Mouse (Mus musculus) granulocyte monocyte progenitor cell, adult 5-6 weeks (primary cell): Measurements from ENCODE around the gene Kif1c. TPM values are rescaled to one million over a fixed set of nuclear protein-coding genes. Genes with fewer than 3 reads are reported as not detected.
"Not testable (repeated sequence)": the region's sequence is repeated elsewhere in the genome, so short reads cannot be mapped to it uniquely, and the experiment has no call there.

ENCODE experiments used
- ATAC-seq: replicated peaks from 2 replicates; pipeline ENCODE4 v1.8.0; 2016; ENCODE audit warnings: mild to moderate bottlenecking, moderate TSS enrichment, inconsistent platforms; ENCODE audit not compliant: poor library complexity, severe bottlenecking
- total RNA-seq, 2 experiments: library from RNA; stranded (forward) in 1 of 2; stranded (reverse) in 1 of 2; fragments of 200-712, 200-1000 nt in 1 of 2; fragments of >200 nt in 1 of 2; fragmentation: Nextera tagmentation in 1 of 2; gene quantifications; 2 replicates each; pipeline ENCODE4 v1.2.3; 2014 to 2017

Gene Kif1c
- total RNA-seq, 2 experiments from 2014 or later, result 5.7 to 8.3 TPM

DNA sequence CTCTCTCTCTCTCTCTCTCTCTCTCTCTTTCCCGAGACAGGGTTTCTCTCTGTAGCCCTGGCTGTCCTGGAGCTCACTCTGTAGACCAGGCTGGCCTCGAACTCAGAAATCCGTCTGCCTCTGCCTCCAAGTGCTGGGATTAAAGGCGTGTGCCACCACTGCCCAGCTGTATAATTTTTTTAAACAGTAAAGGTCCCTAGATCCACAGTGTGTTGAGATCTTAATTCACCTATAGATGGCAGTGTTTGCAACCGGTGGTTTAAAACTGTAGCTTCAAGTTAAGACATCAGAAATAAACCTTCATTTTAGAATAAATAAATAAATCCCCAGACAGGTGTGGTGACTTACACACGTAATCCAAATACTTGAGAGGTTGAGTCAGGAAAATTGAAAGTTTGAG lies 77.7 kb downstream of the Kif1c start:
- not testable (repeated sequence) for ATAC-seq

Other genes with a start within 250 kb of the Kif1c start
- 19.7 and 28.5 TPM in 2 replicates for gene Med11, start 248.6 kb upstream of the Kif1c start, total RNA-seq (2014; fragmentation: Nextera tagmentation)
- 31.5 and 35.8 TPM in 2 replicates for gene Med11, start 248.6 kb upstream of the Kif1c start, total RNA-seq (2017)
- gene Zmynd15, start 241.1 kb upstream of the Kif1c start, total RNA-seq (2014; fragmentation: Nextera tagmentation), result not detected in 2 replicates
- gene Zmynd15, start 241.1 kb upstream of the Kif1c start, total RNA-seq (2017), result not detected in 2 replicates
- gene Cxcl16, start 240.6 kb upstream of the Kif1c start, total RNA-seq (2014; fragmentation: Nextera tagmentation), result not detected in 2 replicates
- gene Cxcl16, start 240.6 kb upstream of the Kif1c start, total RNA-seq (2017), result 0.22 TPM in 1 of 2 replicates, not detected in the other
- gene Tm4sf5, start 195.3 kb upstream of the Kif1c start, total RNA-seq (2014; fragmentation: Nextera tagmentation), result not detected in 2 replicates
- not detected in 2 replicates for gene Tm4sf5, start 195.3 kb upstream of the Kif1c start, total RNA-seq (2017)
- gene Vmo1, start 185.9 kb upstream of the Kif1c start, total RNA-seq (2014; fragmentation: Nextera tagmentation), result not detected in 2 replicates
- gene Vmo1, start 185.9 kb upstream of the Kif1c start, total RNA-seq (2017), result not detected in 2 replicates
- not detected in 2 replicates for gene Gltpd2, start 181.4 kb upstream of the Kif1c start, total RNA-seq (2014; fragmentation: Nextera tagmentation)
- not detected in 2 replicates for gene Gltpd2, start 181.4 kb upstream of the Kif1c start, total RNA-seq (2017)
- 243 and 281 TPM in 2 replicates for gene Psmb6, start 175.2 kb upstream of the Kif1c start, total RNA-seq (2014; fragmentation: Nextera tagmentation)
- gene Psmb6, start 175.2 kb upstream of the Kif1c start, total RNA-seq (2017), result 290 and 384 TPM in 2 replicates
- not detected in 2 replicates for gene Gm40193, start 167.6 kb upstream of the Kif1c start, total RNA-seq (2014; fragmentation: Nextera tagmentation)
- not detected in 2 replicates for gene Gm40193, start 167.6 kb upstream of the Kif1c start, total RNA-seq (2017)
- 0.99 and 6.2 TPM in 2 replicates for gene Pld2, start 160.5 kb upstream of the Kif1c start, total RNA-seq (2014; fragmentation: Nextera tagmentation)
- gene Pld2, start 160.5 kb upstream of the Kif1c start, total RNA-seq (2017), result 0.10 and 0.26 TPM in 2 replicates
- 25.0 and 36.1 TPM in 2 replicates for gene Mink1, start 137.7 kb upstream of the Kif1c start, total RNA-seq (2014; fragmentation: Nextera tagmentation)
- gene Mink1, start 137.7 kb upstream of the Kif1c start, total RNA-seq (2017), result 11.2 and 13.3 TPM in 2 replicates
- 1.2 TPM in 1 of 2 replicates, not detected in the other for gene 4930544D05Rik, start 84.7 kb upstream of the Kif1c start, total RNA-seq (2014; fragmentation: Nextera tagmentation)
- not detected in 2 replicates for gene 4930544D05Rik, start 84.7 kb upstream of the Kif1c start, total RNA-seq (2017)
- gene Chrne, start 81.3 kb upstream of the Kif1c start, total RNA-seq (2014; fragmentation: Nextera tagmentation), result not detected in 2 replicates
- 0.26 TPM in 1 of 2 replicates, not detected in the other for gene Chrne, start 81.3 kb upstream of the Kif1c start, total RNA-seq (2017)
- not detected in 2 replicates for gene Gp1ba, start 61.4 kb upstream of the Kif1c start, total RNA-seq (2014; fragmentation: Nextera tagmentation)
- gene Gp1ba, start 61.4 kb upstream of the Kif1c start, total RNA-seq (2017), result not detected in 2 replicates
- gene Rnf167, start 53.3 kb upstream of the Kif1c start, total RNA-seq (2014; fragmentation: Nextera tagmentation), result 35.4 and 51.1 TPM in 2 replicates
- 32.7 and 34.6 TPM in 2 replicates for gene Rnf167, start 53.3 kb upstream of the Kif1c start, total RNA-seq (2017)
- 80.9 and 91.7 TPM in 2 replicates for gene Slc25a11, start 53.1 kb upstream of the Kif1c start, total RNA-seq (2014; fragmentation: Nextera tagmentation)
- 63.3 and 67.7 TPM in 2 replicates for gene Slc25a11, start 53.1 kb upstream of the Kif1c start, total RNA-seq (2017)
- 1,205 and 1,364 TPM in 2 replicates for gene Pfn1, start 45.9 kb upstream of the Kif1c start, total RNA-seq (2014; fragmentation: Nextera tagmentation)
- gene Pfn1, start 45.9 kb upstream of the Kif1c start, total RNA-seq (2017), result 425 and 461 TPM in 2 replicates
- 14.9 and 18.9 TPM in 2 replicates for gene Eno3, start 43.3 kb upstream of the Kif1c start, total RNA-seq (2014; fragmentation: Nextera tagmentation)
- 4.5 and 5.9 TPM in 2 replicates for gene Eno3, start 43.3 kb upstream of the Kif1c start, total RNA-seq (2017)
- gene Spag7, start 31.1 kb upstream of the Kif1c start, total RNA-seq (2014; fragmentation: Nextera tagmentation), result 91.0 and 130 TPM in 2 replicates
- 46.8 and 49.8 TPM in 2 replicates for gene Spag7, start 31.1 kb upstream of the Kif1c start, total RNA-seq (2017)
- 18.7 and 25.2 TPM in 2 replicates for gene Camta2, start 12.4 kb upstream of the Kif1c start, total RNA-seq (2014; fragmentation: Nextera tagmentation)
- gene Camta2, start 12.4 kb upstream of the Kif1c start, total RNA-seq (2017), result 1.5 and 3.0 TPM in 2 replicates
- not detected in 2 replicates for gene Inca1, start 393 bp upstream of the Kif1c start, total RNA-seq (2014; fragmentation: Nextera tagmentation)
- not detected in 2 replicates for gene Inca1, start 393 bp upstream of the Kif1c start, total RNA-seq (2017)
- 0.45 and 2.1 TPM in 2 replicates for gene Zfp3, start 63.7 kb downstream of the Kif1c start, total RNA-seq (2014; fragmentation: Nextera tagmentation)
- 0.26 and 1.0 TPM in 2 replicates for gene Zfp3, start 63.7 kb downstream of the Kif1c start, total RNA-seq (2017)
- gene Scimp, start 112.0 kb downstream of the Kif1c start, total RNA-seq (2014; fragmentation: Nextera tagmentation), result not detected in 2 replicates
- gene Scimp, start 112.0 kb downstream of the Kif1c start, total RNA-seq (2017), result not detected in 2 replicates
- gene Rabep1, start 144.2 kb downstream of the Kif1c start, total RNA-seq (2014; fragmentation: Nextera tagmentation), result 20.4 and 22.5 TPM in 2 replicates
- 32.1 and 36.9 TPM in 2 replicates for gene Rabep1, start 144.2 kb downstream of the Kif1c start, total RNA-seq (2017)